Mouse (Mus musculus) limb, embryonic 15.5 days (tissue): Measurements from ENCODE around the gene Gm38394. TPM values are rescaled to one million over a fixed set of nuclear protein-coding genes. Genes with fewer than 3 reads are reported as not detected.

Experiments used
- ATAC-seq: fragments of 200-750 bp; cut with Nextera tagmentation; 2 replicates; pipeline ENCODE4 v1.8.0; 2017; ENCODE audit warnings: low read depth, moderate TSS enrichment; ENCODE audit not compliant: insufficient number of reproducible peaks, low FRiP score, low TSS enrichment
- H3K27ac ChIP-seq: fragments of 300-500 bp; sonication (generic); 2 replicates; pipeline ENCODE4 v1.5.1; 2015; ENCODE audit warnings: moderate library complexity, mild to moderate bottlenecking, inconsistent platforms
- H3K27me3 ChIP-seq: fragments of 300-500 bp; sonication (generic); 2 replicates; pipeline ENCODE4 v1.6.1; 2015; ENCODE audit warnings: inconsistent platforms
- H3K36me3 ChIP-seq: fragments of 300-500 bp; sonication (generic); 2 replicates; pipeline ENCODE4 v1.6.1; 2015; ENCODE audit warnings: inconsistent platforms
- H3K4me1 ChIP-seq: fragments of 300-500 bp; sonication (generic); 2 replicates; pipeline ENCODE4 v1.6.1; 2015; ENCODE audit warnings: inconsistent platforms
- H3K4me2 ChIP-seq: fragments of 300-500 bp; sonication (generic); 2 replicates; pipeline ENCODE4 v1.6.1; 2015; ENCODE audit warnings: mild to moderate bottlenecking, inconsistent platforms
- H3K4me3 ChIP-seq: fragments of 300-500 bp; sonication (generic); 2 replicates; pipeline ENCODE4 v1.5.1; 2015; ENCODE audit warnings: mild to moderate bottlenecking, inconsistent platforms
- H3K9ac ChIP-seq: fragments of 300-500 bp; sonication (generic); 2 replicates; pipeline ENCODE4 v1.6.1; 2015; ENCODE audit warnings: inconsistent platforms
- H3K9me3 ChIP-seq: fragments of 300-500 bp; sonication (generic); 2 replicates; pipeline ENCODE4 v1.6.1; 2016; ENCODE audit warnings: inconsistent platforms
- WGBS: fragments of 180-500 bp; shearing (Covaris S2); methylation state at CpG from one replicate; pipeline ENCODE4 v1.1.7; 2015; 5-methylcytosine and 5-hydroxymethylcytosine counted together
- polyA plus RNA-seq: library from polyadenylated mRNA; unstranded; fragments of >200 nt; fragmentation: Nextera tagmentation; extraction: Ambion mirVana; gene quantifications from 2 replicates; pipeline ENCODE4 v1.2.1, GENCODE M21; 2015

Gm38394 gene
- polyA plus RNA-seq, 1 experiment from 2014 or later, result 6.6 TPM

DNA sequence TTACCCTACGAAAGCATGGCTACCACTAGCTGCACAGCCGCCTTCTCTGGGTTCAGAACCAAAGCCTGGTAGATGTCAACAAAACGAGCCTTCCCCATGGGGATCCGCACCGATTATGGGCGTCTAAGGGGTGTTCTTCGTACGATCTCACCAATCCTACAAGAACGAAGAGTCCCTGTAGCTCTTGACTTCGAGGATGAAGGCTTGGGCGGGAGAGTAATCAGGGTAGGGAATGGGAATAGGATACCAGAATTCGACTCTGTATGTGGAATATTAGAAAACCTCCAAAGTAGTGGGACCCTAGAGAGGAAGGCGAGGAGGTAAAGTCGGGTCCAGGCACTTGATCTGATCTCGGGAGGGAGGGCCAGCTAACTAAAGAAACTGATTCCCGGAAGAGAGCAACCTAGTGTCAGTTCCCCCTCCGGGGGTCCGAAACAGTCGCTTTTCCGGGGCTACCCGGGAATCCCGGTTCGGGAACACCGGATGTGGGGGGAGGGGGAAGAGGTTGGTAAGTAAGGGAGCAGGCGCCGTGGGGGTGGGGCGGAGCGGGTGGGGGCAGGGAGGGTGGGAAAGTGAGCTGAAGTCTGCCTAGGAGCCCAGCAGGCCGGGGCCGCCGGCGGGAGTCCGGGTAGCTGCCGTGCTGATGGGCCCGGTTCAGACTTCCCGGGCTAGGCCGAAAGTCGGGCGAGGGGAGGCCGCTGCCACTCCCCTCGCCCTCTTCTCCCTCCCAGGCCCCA, 484 bp downstream of the Gm38394 start, which contains the start of gene Zbed6:
Zbed6 (minus strand) TSS at position 420 of the 737 bp plus-strand sequence.
- no peaks in the 10 kb centered on the region for H3K9me3 ChIP-seq
- H3K27ac ChIP-seq, result peak within 1 kb of the TSS; percentile 94
- H3K4me1 ChIP-seq, result peaks cover 35% of the 10 kb centered on the region
- WGBS, result under 1% methylated on average over 39 of the region's 41 CpGs
- H3K4me3 ChIP-seq, result peak within 1 kb of the TSS; percentile 71
- peak; percentile 80 for ATAC-seq
- no peaks in the 10 kb centered on the region for H3K27me3 ChIP-seq
- H3K4me2 ChIP-seq, result peak within 1 kb of the TSS; percentile 66
- H3K36me3 ChIP-seq, result peaks cover 15% of the 10 kb centered on the region; the same call in 1 of the 2 replicates
- peak within 1 kb of the TSS; percentile 68 for H3K9ac ChIP-seq

DNA sequence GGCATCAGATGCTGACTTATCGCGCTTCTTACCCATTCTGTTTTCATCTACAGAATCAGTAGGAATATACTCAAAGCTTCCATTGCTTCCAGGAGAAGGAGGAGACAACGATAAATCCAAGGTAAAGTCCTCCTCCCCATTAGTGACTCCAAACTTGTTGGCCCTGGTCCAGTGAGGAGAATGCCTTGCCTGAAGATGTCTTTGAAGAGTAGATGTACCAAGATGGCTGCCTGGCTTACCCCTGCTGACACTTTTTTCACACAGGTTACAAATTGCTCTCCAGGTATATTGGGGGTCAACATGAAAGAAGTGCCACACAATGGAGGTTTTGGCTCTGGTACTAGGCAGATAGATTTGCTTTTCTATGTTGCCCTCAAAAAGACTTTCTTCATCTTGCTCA, 2.2 kb downstream of the Gm38394 start:
- Histone ChIP-seq H3K36me3 (peaks cover 15% of the 10 kb centered on the region; the same call in 1 of the 2 replicates), H3K4me3 (no peak overlapping the region), H3K4me1 (peaks cover 37% of the 10 kb centered on the region), H3K27me3 (no peaks in the 10 kb centered on the region), H3K9ac (no peak overlapping the region), H3K27ac (no peak overlapping the region), H3K4me2 (no peak overlapping the region; the same call in 1 of the 2 replicates), H3K9me3 (no peaks in the 10 kb centered on the region)
- ATAC-seq, result no peak
- WGBS, result 66% methylated on average over 3 of the region's 3 CpGs

DNA sequence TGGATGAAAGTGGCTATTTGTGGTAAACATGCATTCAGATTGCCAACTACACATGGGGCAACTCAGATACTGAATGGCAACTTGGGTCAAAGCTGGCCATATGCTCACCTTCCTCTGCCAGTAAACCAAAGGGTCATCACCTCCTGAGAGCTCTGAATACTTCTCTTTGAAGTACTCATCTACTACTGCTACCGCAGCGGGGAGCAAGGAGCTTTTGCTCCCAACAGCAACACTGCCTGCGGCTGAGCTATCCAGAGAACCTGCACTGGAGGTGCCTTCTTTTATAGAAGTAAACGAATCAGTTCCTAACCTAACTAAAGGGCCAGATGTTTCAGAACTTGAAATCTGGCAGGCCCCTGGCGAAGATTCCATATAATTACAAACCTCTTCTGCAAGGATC, 4.3 kb downstream of the Gm38394 start:
- no peak overlapping the region for H3K4me2 ChIP-seq
- H3K9ac ChIP-seq, result no peak overlapping the region
- H3K36me3 ChIP-seq, result peaks cover 15% of the 10 kb centered on the region; the same call in 1 of the 2 replicates
- 26% methylated on average over 5 of the region's 5 CpGs for WGBS
- ATAC-seq, result no peak
- H3K27ac ChIP-seq, result no peak overlapping the region
- no peak overlapping the region for H3K4me3 ChIP-seq
- H3K9me3 ChIP-seq, result no peaks in the 10 kb centered on the region
- no peaks in the 10 kb centered on the region for H3K27me3 ChIP-seq
- H3K4me1 ChIP-seq, result peaks cover 37% of the 10 kb centered on the region

DNA sequence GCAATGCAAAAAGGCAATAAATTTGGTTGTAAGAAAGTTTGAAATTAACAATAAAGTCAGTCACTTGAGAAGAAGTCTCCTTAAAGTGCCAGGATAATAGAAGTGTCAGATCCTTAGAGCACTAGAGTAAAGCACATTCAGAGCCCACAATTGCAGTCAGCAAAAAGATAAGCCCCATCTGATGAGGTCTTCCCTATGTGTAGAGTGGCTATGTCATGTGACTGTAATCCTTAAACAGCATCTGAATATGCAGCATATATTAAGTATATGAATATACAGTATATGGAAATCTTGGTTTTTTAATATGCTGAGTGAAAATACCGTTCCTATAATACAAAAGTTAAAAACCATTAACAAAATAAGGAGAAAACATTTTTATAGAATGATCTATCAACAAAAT, 8.1 kb downstream of the Gm38394 start:
- no peak overlapping the region for H3K4me2 ChIP-seq
- ATAC-seq, result no peak
- no peaks in the 10 kb centered on the region for H3K9me3 ChIP-seq
- H3K9ac ChIP-seq, result no peak overlapping the region
- no peaks in the 10 kb centered on the region for H3K27me3 ChIP-seq
- no peak overlapping the region for H3K4me3 ChIP-seq
- peaks cover 19% of the 10 kb centered on the region for H3K36me3 ChIP-seq
- H3K4me1 ChIP-seq, result peaks cover 17% of the 10 kb centered on the region
- 90% methylated on average over 1 of the region's 1 CpGs for WGBS
- H3K27ac ChIP-seq, result no peak overlapping the region

DNA sequence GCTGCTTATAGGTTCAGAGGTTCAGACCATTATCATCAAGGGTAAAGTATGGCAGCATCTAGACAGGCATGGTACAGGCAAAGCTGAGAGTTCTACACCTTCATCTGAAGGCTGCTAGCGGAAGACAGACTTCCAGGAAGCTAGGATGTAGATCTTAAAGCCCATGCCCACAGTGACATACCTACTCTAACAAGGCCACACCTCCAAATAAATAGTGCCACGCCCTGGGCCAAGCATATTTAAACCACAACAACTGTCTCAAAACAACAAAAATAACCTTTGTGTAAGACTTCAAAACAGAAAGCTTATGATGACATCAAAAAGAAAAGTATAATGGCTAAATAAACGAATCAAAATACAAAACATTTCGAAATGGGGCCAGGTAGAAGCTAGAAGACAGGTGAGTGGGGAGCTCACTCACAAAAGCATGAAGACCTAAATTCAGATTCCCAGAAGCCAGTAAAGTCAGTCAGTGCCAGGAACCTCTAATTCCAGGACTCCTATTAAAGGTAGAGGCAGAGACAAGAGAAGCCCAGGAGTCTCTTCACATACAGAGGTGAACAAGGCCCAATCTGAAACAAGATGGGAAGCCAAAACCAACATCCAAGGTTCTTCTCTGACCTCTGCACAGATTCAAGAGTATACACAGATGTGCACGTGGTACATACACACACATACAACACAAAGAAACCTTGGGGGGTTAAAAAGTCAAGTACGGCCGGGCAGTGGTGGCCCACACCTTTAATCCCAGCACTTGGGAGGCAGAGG, 10.6 kb downstream of the Gm38394 start:
- Histone ChIP-seq H3K27me3 (no peaks in the 10 kb centered on the region), H3K4me2 (no peak overlapping the region), H3K4me3 (no peak overlapping the region), H3K4me1 (0 out of 2 replicates have a peak, but pooled peaks cover 3% of the 10 kb centered on the region), H3K9me3 (no peaks in the 10 kb centered on the region), H3K9ac (no peak overlapping the region), H3K36me3 (peaks cover 31% of the 10 kb centered on the region), H3K27ac (no peak overlapping the region)
- no peak for ATAC-seq
- 92% methylated on average over 7 of the region's 7 CpGs for WGBS

DNA sequence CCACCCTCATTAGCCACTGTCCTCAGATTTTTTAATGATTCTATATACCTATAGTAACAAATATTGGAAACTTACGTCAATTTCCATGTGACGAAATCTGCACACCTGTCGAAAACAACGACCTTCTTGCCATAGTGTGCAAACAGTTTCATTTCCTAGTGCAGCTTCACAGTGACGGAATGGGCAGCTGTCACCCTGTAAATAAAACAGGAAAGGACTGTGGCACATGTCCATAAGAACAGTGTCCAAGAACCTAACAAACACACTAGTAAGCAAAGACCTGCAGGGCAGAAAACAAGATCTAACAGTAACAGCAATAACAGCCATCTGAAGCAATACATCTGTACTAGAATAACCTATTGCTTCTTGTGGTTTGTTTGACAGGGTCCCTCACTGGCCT, 15.5 kb downstream of the Gm38394 start:
- H3K4me1 ChIP-seq, result no peaks in the 10 kb centered on the region
- no peak for ATAC-seq
- H3K27me3 ChIP-seq, result no peaks in the 10 kb centered on the region
- peaks cover 69% of the 10 kb centered on the region for H3K36me3 ChIP-seq
- no peak overlapping the region for H3K9ac ChIP-seq
- 87% methylated on average over 5 of the region's 5 CpGs for WGBS
- no peaks in the 10 kb centered on the region for H3K9me3 ChIP-seq
- no peak overlapping the region for H3K4me3 ChIP-seq
- no peak overlapping the region for H3K4me2 ChIP-seq
- H3K27ac ChIP-seq, result no peak overlapping the region

DNA sequence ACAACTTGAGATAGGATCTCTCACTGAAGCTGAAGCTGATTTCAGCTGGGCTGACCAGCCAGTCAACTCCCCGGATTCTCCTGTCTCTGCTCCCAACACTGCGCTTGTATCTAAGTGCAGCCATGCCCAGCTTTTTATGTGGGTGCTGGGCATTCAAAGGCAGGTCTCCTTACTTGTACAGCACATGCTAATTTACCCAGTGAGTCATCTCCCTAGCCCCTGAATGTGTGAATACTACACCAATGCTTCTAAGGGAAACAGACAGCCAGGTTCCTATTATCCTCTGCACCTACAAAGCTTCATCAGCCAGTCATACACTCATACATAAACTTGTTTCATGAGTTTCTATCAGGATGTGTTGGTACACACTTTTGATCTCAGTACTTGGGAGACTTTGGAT, 20.0 kb downstream of the Gm38394 start:
- H3K27me3 ChIP-seq, result no peaks in the 10 kb centered on the region
- no peak overlapping the region for H3K4me2 ChIP-seq
- ATAC-seq, result no peak
- H3K36me3 ChIP-seq, result peaks cover 91% of the 10 kb centered on the region
- no peaks in the 10 kb centered on the region for H3K4me1 ChIP-seq
- H3K9me3 ChIP-seq, result no peaks in the 10 kb centered on the region
- no peak overlapping the region for H3K27ac ChIP-seq
- no peak overlapping the region for H3K9ac ChIP-seq
- H3K4me3 ChIP-seq, result no peak overlapping the region
- WGBS, result 80% methylated on average over 2 of the region's 2 CpGs

DNA sequence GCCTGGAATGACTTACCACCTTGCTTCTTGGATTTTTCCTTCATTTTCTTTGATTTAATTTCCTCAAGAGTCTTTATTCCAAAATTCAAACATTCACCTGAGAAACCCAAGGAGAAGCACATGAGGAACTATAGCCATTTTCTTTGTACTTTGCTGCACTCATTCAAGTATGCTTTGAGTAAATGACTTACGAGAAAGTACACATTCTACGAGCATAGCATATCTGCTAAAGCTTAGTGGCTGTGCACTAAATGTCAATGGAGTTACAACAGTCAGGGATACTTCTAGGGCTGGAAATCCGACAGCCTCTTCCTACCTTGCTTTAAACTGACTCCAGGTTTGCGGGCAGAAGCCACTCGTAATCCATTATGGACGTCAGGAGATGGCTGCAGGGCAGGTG, 22.6 kb downstream of the Gm38394 start:
- H3K4me1 ChIP-seq, result no peaks in the 10 kb centered on the region
- H3K27me3 ChIP-seq, result no peaks in the 10 kb centered on the region
- peaks cover 88% of the 10 kb centered on the region for H3K36me3 ChIP-seq
- no peaks in the 10 kb centered on the region for H3K9me3 ChIP-seq
- no peak overlapping the region for H3K9ac ChIP-seq
- no peak for ATAC-seq
- no peak overlapping the region for H3K4me2 ChIP-seq
- no peak overlapping the region for H3K27ac ChIP-seq
- WGBS, result 72% methylated on average over 6 of the region's 6 CpGs
- H3K4me3 ChIP-seq, result no peak overlapping the region

DNA sequence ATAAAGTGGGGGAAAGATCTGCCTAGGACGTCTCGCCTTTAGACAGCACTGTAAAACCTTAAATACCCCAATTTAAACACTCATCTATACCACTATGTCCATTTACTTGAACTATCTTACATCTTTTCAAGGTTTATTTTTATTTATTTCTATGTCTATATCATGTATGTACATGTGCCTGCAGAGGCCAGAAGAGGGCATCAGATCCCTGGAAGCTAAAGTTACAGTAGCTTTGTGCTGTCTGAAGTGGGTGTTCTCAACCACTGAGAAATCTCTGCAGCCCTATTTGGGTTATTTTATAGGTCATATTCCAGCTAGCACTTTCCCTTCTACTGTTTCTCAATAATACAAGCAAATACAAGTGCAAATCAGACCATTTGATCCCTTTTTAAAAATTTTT, 28.9 kb downstream of the Gm38394 start:
- Histone ChIP-seq H3K27ac (no peak overlapping the region), H3K4me1 (no peaks in the 10 kb centered on the region), H3K27me3 (no peaks in the 10 kb centered on the region), H3K4me3 (no peak overlapping the region), H3K9ac (no peak overlapping the region), H3K36me3 (peaks cover 88% of the 10 kb centered on the region), H3K4me2 (no peak overlapping the region), H3K9me3 (no peaks in the 10 kb centered on the region)
- WGBS, result 82% methylated on average over 2 of the region's 2 CpGs
- no peak for ATAC-seq

DNA sequence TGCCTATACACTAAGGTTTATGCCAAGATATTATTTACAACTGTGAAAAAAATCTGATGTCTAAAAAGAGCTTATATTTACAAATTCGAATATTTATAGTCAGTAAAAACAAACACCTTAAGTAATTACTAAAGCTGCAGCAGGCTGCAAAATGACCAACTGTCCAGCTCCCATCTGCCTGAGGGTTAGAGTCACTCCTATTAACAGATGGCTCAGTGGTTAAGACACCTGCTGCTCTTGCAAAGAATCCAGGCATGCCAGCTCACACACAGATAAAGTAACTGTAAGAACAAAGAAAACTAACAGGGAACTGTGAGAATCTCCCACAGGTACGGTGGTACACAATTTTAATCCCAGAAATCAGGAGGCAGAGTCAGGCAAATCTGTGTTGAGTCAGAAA, 36.1 kb downstream of the Gm38394 start:
- no peak for ATAC-seq
- no peaks in the 10 kb centered on the region for H3K9me3 ChIP-seq
- no peak overlapping the region for H3K4me2 ChIP-seq
- no peaks in the 10 kb centered on the region for H3K4me1 ChIP-seq
- no peaks in the 10 kb centered on the region for H3K27me3 ChIP-seq
- no peak overlapping the region for H3K27ac ChIP-seq
- no peak overlapping the region for H3K9ac ChIP-seq
- 79% methylated on average over 2 of the region's 2 CpGs for WGBS
- H3K36me3 ChIP-seq, result peaks cover 87% of the 10 kb centered on the region
- H3K4me3 ChIP-seq, result no peak overlapping the region

DNA sequence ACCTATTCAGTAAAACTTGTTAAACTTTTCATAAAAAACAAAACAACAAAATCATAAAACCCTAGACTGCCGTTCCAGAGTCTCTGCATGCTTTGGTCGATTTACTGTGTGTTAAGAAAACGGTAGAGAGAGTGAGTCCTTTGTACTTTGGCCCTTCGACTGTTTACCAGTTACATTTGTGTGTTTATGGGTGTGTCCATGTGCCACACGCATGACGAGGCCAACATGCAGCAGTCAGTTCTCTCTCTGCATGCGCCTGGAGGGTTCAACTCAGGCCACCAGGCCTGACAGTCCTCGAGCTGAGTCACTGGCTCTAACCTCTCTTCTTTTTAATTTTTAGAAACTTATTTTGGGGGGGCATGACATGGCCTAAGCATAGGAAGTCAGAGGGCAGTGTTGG, 42.8 kb downstream of the Gm38394 start:
- H3K4me2 ChIP-seq, result no peak overlapping the region
- H3K9me3 ChIP-seq, result no peaks in the 10 kb centered on the region
- H3K27ac ChIP-seq, result no peak overlapping the region
- peaks cover 76% of the 10 kb centered on the region for H3K36me3 ChIP-seq
- no peak overlapping the region for H3K9ac ChIP-seq
- ATAC-seq, result no peak
- no peaks in the 10 kb centered on the region for H3K27me3 ChIP-seq
- H3K4me3 ChIP-seq, result no peak overlapping the region
- 68% methylated on average over 8 of the region's 8 CpGs for WGBS
- H3K4me1 ChIP-seq, result no peaks in the 10 kb centered on the region

DNA sequence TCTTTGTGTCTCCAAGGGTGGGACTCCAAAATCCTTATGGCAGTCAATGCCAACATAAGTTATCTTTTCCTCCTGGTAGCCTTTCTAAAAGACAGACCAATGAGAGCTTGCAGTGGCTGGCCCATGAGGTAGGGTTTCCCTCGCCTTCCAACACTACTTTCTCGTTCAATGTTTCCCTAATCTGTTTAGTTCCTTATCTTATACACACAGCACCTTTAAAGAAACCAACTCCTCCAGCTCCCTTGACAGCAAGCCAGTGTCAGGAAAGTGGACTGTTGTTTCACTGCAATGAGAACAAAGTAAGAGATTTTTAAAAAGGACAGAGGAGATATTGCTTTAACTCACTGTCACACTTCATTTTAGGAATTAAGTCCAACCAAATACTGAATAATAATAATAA, 43.2 kb downstream of the Gm38394 start:
- no peak for ATAC-seq
- Histone ChIP-seq H3K36me3 (peaks cover 72% of the 10 kb centered on the region), H3K4me3 (no peak overlapping the region), H3K4me2 (no peak overlapping the region), H3K27me3 (no peaks in the 10 kb centered on the region), H3K9me3 (no peaks in the 10 kb centered on the region), H3K27ac (no peak overlapping the region), H3K9ac (no peak overlapping the region), H3K4me1 (no peaks in the 10 kb centered on the region)
- WGBS, result 68% methylated on average over 2 of the region's 2 CpGs
